Mouse (Mus musculus) testis, adult 2 months (tissue): ENCODE results near the gene Skap1.

Source experiments
- CTCF ChIP-seq: fragments of 200-500 bp; IDR thresholded peaks from 2 replicates; pipeline ENCODE4 v1.5.1; 2012; ENCODE audit warnings: low read depth, mild to moderate bottlenecking, inconsistent platforms, low read length, moderate library complexity; ENCODE audit not compliant: control insufficient read depth, insufficient read depth, insufficient replicate concordance
- POLR2A ChIP-seq: fragments of 200-500 bp; IDR thresholded peaks from 2 replicates; pipeline ENCODE4 v1.6.1; 2012; ENCODE audit warnings: low read depth, mild to moderate bottlenecking, inconsistent platforms, low read length, moderate library complexity; ENCODE audit not compliant: control insufficient read depth

DNA sequence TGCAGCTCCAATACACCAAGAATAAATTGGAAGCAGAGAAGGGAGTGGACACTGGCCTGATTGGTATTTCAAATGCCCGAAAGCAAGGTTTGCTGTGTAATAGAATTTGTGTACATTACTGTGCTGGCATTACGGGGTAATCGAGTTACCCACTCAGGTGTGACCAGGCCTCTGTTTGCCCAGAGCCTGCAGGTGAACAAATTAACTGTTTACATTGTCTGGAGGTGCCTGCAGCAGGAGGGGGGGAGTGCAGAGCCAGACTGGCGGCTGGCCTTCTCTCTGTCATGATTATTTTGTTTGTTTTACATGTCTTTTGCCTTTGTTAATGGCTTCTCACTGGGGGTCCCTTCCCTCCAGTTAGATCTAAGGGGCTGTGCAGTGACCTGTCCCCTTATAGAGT, 268.3 kb downstream of the Skap1 start:
- TF ChIP-seq CTCF, result no peak
- TF ChIP-seq POLR2A, result no peak
